Mouse (Mus musculus): ENCODE data around the gene Rcan1. TPM values are rescaled to one million over a fixed set of nuclear protein-coding genes. Genes with fewer than 3 reads are reported as not detected.
"Not testable (repeated sequence)": the region's sequence is repeated elsewhere in the genome, so short reads cannot be mapped to it uniquely, and the experiment has no call there.

The Rcan1 gene
- polyA plus RNA-seq, 1 experiment: 21.6 TPM

DNA sequence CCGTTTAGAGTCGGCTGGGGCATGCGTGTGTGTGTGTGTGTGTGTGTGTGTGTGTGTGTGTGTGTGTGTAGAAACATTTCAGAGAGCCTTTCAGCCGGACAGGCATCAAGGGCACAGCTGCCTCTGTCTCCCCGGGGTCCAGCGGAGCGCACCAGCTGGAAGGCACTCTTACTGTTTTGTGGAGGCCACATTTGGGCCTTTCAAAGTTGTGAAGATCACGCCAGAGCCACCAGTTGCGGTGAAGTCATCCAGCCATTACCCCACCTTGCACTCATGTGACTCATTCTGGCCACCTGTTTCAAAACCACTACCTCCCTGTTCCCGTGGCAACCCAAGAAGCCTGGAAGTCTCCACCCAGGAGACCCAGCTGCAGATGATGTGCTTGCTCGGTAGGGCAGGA lies 44.8 kb downstream of the Rcan1 start:
- TF ChIP-seq POLR2A (IDR thresholded peaks at IDR 0.05; ENCODE audit: borderline replicate concordance, extremely low read depth, low read depth, low read length) (no peak), CTCF (IDR thresholded peaks at IDR 0.05; ENCODE audit: insufficient read depth, low read length) (no peak)
- H3K4me1 ChIP-seq (ENCODE audit: control insufficient read depth, insufficient read depth, low read length): peaks cover 21% of the 10 kb centered on the region
- 54% methylated on average over 11 of the region's 11 CpGs for WGBS
- DNase-seq: no peak
- no peak overlapping the region for H3K4me3 ChIP-seq (replicated peaks; ENCODE audit: extremely low read depth, low read depth, low read length)

DNA sequence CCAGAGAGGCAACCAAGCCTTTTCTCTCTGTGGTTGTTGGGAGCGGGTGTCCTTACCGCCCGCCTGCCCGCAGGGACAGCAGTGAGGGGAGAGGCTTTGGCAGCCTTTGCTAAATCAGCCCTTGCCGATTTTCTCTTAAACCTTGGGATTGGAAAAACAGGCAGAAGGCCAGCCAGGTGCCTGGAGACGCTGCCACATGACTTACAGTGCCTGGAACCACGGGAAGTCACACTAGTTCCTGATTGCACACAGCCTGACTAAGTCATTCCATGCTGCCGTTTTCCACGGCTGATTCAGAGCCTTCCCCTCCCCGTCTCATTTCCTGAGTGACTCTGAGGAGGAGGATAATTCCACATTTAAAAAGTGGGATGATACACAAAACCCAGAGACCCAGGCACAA lies 47.3 kb downstream of the Rcan1 start:
- WGBS: 54% methylated on average over 10 of the region's 10 CpGs
- no peak for TF ChIP-seq CTCF (IDR thresholded peaks at IDR 0.05; ENCODE audit: insufficient read depth, low read length)
- no peak for TF ChIP-seq POLR2A (IDR thresholded peaks at IDR 0.05; ENCODE audit: borderline replicate concordance, extremely low read depth, low read depth, low read length)
- no peak overlapping the region for H3K4me3 ChIP-seq (replicated peaks; ENCODE audit: extremely low read depth, low read depth, low read length)
- no peak for DNase-seq
- H3K4me1 ChIP-seq (ENCODE audit: control insufficient read depth, insufficient read depth, low read length): peaks cover 10% of the 10 kb centered on the region

DNA sequence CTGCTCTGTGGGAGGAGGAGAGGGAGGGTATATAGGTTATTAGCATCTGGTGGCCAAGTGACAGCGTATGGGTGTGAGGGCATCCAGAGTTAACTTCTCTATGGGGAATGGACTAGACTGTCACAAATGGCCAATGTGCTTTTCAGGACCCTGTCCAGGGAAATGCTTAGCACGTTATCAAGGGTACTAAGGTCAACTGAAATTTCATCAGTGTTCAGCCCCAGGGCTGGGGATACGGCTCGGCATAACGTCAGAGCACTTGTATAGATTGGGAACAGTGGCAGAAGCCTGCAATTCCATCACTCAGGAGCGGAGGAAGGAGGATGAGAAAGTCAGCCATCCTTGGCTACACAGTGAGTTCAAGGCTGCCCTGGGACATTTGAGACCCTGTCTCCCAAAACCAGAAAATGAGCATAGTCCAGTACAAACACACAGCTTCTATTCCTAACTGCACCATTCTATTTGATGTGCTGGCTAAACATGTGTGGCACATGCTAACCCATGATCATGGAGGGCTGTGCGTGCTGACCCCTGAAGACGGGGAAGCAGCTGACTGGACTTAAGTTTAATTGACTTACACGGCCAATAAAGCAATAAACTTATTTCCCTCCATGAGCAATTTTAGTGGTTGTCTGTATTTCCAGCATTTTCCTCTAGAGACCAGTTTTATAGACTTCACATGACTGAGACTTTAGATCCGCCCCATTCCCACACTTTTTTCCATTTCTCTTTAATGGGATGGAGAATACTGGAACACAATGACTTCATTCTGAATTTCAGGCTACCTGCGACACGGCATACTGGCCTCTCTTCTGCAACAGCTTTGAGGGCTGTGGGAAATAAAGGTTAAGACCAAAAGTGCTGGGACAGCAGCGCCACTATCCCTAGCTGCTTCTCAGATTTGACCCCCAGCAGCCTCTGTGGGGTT lies 48.0 kb downstream of the Rcan1 start:
- TF ChIP-seq CTCF (IDR thresholded peaks at IDR 0.05; ENCODE audit: insufficient read depth, low read length) (no peak), POLR2A (IDR thresholded peaks at IDR 0.05; ENCODE audit: borderline replicate concordance, extremely low read depth, low read depth, low read length) (no peak)
- no peak for DNase-seq
- 93% methylated on average over 13 of the region's 13 CpGs for WGBS
- no peak overlapping the region for H3K4me3 ChIP-seq (replicated peaks; ENCODE audit: extremely low read depth, low read depth, low read length)
- peaks cover 5% of the 10 kb centered on the region for H3K4me1 ChIP-seq (ENCODE audit: control insufficient read depth, insufficient read depth, low read length)

DNA sequence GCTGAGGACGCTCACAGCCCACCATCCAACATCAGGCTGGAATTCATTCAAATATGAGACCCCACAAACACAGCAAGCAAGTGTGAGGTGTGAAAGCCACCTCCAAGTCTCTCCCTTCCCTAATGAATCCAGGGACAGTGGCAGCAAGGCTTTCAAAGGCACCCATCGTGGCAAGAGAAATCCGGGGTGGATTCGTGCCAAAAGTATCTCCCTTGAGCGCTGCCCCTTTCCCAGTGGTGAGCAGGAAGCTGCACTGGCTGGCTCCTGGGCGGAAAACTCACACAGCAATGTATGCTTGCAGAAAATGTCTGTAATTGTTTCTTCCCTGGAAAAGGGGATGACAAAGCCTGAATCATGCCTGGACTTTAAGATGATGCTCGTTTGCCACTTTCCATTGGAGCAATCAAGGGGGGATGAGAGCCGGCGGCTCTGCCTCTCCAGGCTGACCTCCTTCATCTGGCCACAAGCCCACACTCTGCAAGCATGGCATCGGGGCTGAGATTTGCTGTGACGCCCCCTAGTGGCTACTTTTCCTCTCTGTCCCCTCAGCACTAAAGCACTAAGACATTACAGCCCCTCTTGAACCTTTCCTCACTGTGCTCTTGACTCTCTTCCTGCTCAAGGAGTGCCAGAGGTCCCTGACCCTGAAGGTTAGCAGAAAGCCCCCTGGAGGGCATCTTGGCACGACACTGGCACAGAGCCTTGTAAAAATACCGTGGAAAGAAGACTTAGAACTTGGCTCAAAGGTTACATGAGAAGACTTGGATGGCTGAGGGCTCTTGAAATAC lies 49.3 kb downstream of the Rcan1 start:
- WGBS: 46% methylated on average over 13 of the region's 13 CpGs
- 0 out of 2 replicates have a peak, but pooled peaks have one; percentile 25 for TF ChIP-seq CTCF (IDR thresholded peaks at IDR 0.05; ENCODE audit: insufficient read depth, low read length)
- no peak for TF ChIP-seq POLR2A (IDR thresholded peaks at IDR 0.05; ENCODE audit: borderline replicate concordance, extremely low read depth, low read depth, low read length)
- no peak for DNase-seq

DNA sequence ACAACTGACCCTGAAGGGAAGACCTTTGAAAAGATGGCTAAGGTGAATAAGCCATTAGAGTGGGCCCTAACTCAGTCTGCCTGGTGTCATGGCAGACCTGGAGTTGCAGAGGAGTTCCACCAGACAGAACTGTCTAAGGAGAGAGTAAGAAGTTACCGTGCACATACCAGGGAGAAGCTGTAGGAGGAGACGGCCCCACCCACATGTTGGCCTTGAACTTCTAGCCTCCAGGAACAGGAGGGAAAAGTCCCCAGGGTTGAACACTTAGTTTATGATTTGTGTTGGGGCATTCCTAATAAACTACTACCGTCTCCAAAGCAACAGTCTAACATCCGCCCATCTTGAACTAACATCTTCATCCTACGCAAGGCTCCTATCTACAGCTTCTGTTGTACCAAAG lies 50.0 kb downstream of the Rcan1 start:
- TF ChIP-seq POLR2A (IDR thresholded peaks at IDR 0.05; ENCODE audit: borderline replicate concordance, extremely low read depth, low read depth, low read length): no peak
- no peak for TF ChIP-seq CTCF (IDR thresholded peaks at IDR 0.05; ENCODE audit: insufficient read depth, low read length)
- 90% methylated on average over 5 of the region's 5 CpGs for WGBS
- peaks cover 7% of the 10 kb centered on the region for H3K4me1 ChIP-seq (ENCODE audit: control insufficient read depth, insufficient read depth, low read length)

More for the DNA sequence above, 49.3 kb downstream of the Rcan1 start:
- Histone ChIP-seq H3K4me1 (ENCODE audit: control insufficient read depth, insufficient read depth, low read length) (peaks cover 4% of the 10 kb centered on the region), H3K4me3 (replicated peaks; ENCODE audit: extremely low read depth, low read depth, low read length) (no peak overlapping the region)

DNA sequence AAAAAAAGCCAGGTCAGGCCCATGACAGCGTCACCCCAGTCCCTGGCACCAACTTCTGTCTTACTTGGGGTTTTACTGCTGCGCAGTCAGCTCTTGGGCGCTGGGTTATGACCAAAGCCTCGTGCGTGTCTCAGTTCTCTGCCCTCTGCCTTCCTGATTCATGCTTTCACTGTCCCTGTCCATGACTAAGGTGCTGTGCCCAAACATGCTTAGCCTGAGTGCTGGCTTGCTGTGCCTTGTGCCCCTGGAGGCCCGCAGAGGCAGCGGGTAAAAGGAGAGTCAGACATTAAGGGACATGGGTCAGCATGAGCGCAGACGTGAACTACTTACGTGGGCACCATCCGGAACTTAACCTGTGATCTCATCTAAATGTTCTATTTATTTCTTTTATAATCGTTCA lies 51.6 kb downstream of the Rcan1 start:
- peaks cover 7% of the 10 kb centered on the region for H3K4me1 ChIP-seq (ENCODE audit: control insufficient read depth, insufficient read depth, low read length)
- no peak for DNase-seq
- TF ChIP-seq CTCF (IDR thresholded peaks at IDR 0.05; ENCODE audit: insufficient read depth, low read length) (no peak), POLR2A (IDR thresholded peaks at IDR 0.05; ENCODE audit: borderline replicate concordance, extremely low read depth, low read depth, low read length) (no peak)
- 94% methylated on average over 12 of the region's 12 CpGs for WGBS
- no peak overlapping the region for H3K4me3 ChIP-seq (replicated peaks; ENCODE audit: extremely low read depth, low read depth, low read length)

More for the DNA sequence above, 50.0 kb downstream of the Rcan1 start:
- H3K4me3 ChIP-seq (replicated peaks; ENCODE audit: extremely low read depth, low read depth, low read length): no peak overlapping the region
- no peak for DNase-seq

DNA sequence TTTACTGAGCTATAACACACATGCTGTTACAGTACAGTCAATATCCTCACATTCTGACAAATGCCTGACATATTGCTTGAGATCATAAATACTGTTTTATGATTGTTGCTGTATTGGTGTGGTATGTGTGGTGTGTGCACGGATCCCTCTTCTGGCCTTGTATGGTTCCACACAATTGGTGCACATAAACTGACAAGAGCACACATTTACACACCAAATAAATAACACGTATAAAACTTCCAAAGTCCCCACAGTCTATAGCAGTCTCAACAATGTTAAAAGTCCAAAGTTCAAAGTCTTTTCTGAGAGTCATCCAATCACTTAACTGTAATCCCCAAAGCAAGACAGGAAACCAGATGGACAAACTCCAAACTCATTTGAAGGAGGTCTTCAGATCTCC lies 53.4 kb downstream of the Rcan1 start:
- H3K4me1 ChIP-seq (ENCODE audit: control insufficient read depth, insufficient read depth, low read length): peaks cover 15% of the 10 kb centered on the region
- no peak for DNase-seq
- H3K4me3 ChIP-seq (replicated peaks; ENCODE audit: extremely low read depth, low read depth, low read length): no peak overlapping the region
- TF ChIP-seq POLR2A (IDR thresholded peaks at IDR 0.05; ENCODE audit: borderline replicate concordance, extremely low read depth, low read depth, low read length) (no peak), CTCF (IDR thresholded peaks at IDR 0.05; ENCODE audit: insufficient read depth, low read length) (no peak)
- 80% methylated on average over 2 of the region's 2 CpGs for whole genome bisulfite sequencing

DNA sequence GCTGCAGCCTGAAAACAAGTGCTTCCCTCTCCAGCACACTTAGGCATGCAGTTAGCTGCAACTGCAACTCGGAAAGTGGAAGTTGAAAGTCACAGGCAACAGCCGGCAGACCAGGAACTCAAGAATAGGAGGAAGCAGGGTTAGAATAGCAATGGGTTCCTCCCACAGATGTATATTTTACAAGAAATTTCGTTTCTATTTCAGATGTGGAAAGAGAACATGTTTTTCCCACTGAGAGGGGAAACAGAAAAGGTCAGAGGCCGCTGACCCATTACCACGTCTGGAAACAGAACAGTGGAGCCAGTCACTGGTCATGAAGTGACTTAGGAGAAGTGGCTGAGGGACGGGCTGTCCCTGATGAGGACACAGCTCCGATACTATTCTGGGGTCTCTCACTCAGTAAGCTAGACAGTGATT lies 55.0 kb downstream of the Rcan1 start:
- TF ChIP-seq CTCF (IDR thresholded peaks at IDR 0.05; ENCODE audit: insufficient read depth, low read length): no peak
- no peak for TF ChIP-seq POLR2A (IDR thresholded peaks at IDR 0.05; ENCODE audit: borderline replicate concordance, extremely low read depth, low read depth, low read length)
- no peak for DNase-seq

DNA sequence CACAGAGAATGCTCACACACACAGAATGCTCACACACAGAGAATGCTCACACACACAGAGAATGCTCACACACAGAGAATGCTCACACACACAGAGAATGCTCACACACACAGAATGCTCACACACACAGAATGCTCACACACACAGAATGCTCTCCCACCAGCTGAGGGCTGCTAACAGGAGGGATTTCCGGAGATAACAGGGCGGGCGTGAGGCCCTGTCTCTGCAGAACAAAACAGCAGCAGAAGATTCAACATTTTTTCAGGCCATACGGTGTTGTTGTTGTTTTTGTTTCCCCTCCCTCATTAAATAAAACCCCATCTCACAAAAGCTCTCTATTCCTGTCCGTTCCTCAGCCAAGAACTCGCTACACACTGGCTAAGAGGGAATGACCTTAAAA lies 55.6 kb downstream of the Rcan1 start:
- H3K4me1 ChIP-seq (ENCODE audit: control insufficient read depth, insufficient read depth, low read length): peaks cover 13% of the 10 kb centered on the region
- H3K4me3 ChIP-seq (replicated peaks; ENCODE audit: extremely low read depth, low read depth, low read length); DNase-seq: not testable (repeated sequence)
- WGBS: 50% methylated on average over 6 of the region's 6 CpGs

More for the DNA sequence above, 55.0 kb downstream of the Rcan1 start:
- WGBS: 28% methylated on average over 7 of the region's 7 CpGs
- H3K4me1 ChIP-seq (ENCODE audit: control insufficient read depth, insufficient read depth, low read length): peaks cover 13% of the 10 kb centered on the region
- no peak overlapping the region for H3K4me3 ChIP-seq (replicated peaks; ENCODE audit: extremely low read depth, low read depth, low read length)

All from lung, adult 2 months (tissue).